Mouse (Mus musculus) adrenal gland, adult 8-10 months (tissue): ENCODE results near the gene Gm10283. TPM values are rescaled to one million over a fixed set of nuclear protein-coding genes. Genes with fewer than 3 reads are reported as not detected.
"Not testable (repeated sequence)": the region's sequence is repeated elsewhere in the genome, so short reads cannot be mapped to it uniquely, and the experiment has no call there.

ENCODE experiments used
- DNase-seq: peaks from one replicate; pipeline ENCODE4 v3.0.0; 2022
- total RNA-seq, 4 experiments: library from RNA; stranded (reverse); gene quantifications; 2 replicates each; pipeline ENCODE4 v1.2.4; 2022

Gene Gm10283
- not detected for total RNA-seq

- no peak for DNase-seq
These were observed at the start of gene Gm10283 for GRCm38 (mm10) chr8:60503098-60503497. Gene Gm10283 (minus strand): TSS chr8:60503198.

- no peak for DNase-seq
These were observed 31.9 kb upstream of the Gm10283 start for GRCm38 (mm10) chr8:60534945-60535344.

- no peak for DNase-seq
These were observed 15.3 kb upstream of the Gm10283 start for GRCm38 (mm10) chr8:60518286-60518685.

GRCm38 (mm10) chr8:60505653-60506521 lies 2.9 kb upstream of the Gm10283 start, which contains the start of gene Aadat:
Gene Aadat (plus strand): TSS chr8:60505932.
- peak; percentile 17 for DNase-seq

- not testable (repeated sequence) for DNase-seq
These were observed 8.0 kb downstream of the Gm10283 start for GRCm38 (mm10) chr8:60495046-60495445.

- no peak for DNase-seq
These were observed 8.4 kb downstream of the Gm10283 start for GRCm38 (mm10) chr8:60494606-60495005.

- DNase-seq: no peak
These were observed 10.5 kb downstream of the Gm10283 start for GRCm38 (mm10) chr8:60492471-60492870.

GRCm38 (mm10) chr8:60491871-60492270 lies 11.1 kb downstream of the Gm10283 start:
- no peak for DNase-seq

- no peak for DNase-seq
These were observed 12.9 kb downstream of the Gm10283 start for GRCm38 (mm10) chr8:60490147-60490546.

- peak; percentile 17 for DNase-seq
These were observed 36.2 kb downstream of the Gm10283 start for GRCm38 (mm10) chr8:60466686-60467335.

GRCm38 (mm10) chr8:60449296-60449695 lies 53.7 kb downstream of the Gm10283 start:
- no peak for DNase-seq

- no peak for DNase-seq
These were observed 58.0 kb downstream of the Gm10283 start for GRCm38 (mm10) chr8:60444989-60445388.

- no peak for DNase-seq
These were observed 64.4 kb downstream of the Gm10283 start for GRCm38 (mm10) chr8:60438557-60438956.

- no peak for DNase-seq
These were observed 66.1 kb downstream of the Gm10283 start for GRCm38 (mm10) chr8:60436872-60437271.

GRCm38 (mm10) chr8:60432649-60433048 lies 70.3 kb downstream of the Gm10283 start:
- DNase-seq: no peak

GRCm38 (mm10) chr8:60406358-60406757 lies 96.6 kb downstream of the Gm10283 start:
- no peak for DNase-seq

GRCm38 (mm10) chr8:60404994-60405548 lies 97.9 kb downstream of the Gm10283 start:
- no peak for DNase-seq

- no peak for DNase-seq
These were observed 109.3 kb downstream of the Gm10283 start for GRCm38 (mm10) chr8:60393675-60394074.

GRCm38 (mm10) chr8:60386589-60386988 lies 116.4 kb downstream of the Gm10283 start:
- DNase-seq: no peak
